ENCODE assay signal across 9 mouse cellular contexts in the genomic region with DNA sequence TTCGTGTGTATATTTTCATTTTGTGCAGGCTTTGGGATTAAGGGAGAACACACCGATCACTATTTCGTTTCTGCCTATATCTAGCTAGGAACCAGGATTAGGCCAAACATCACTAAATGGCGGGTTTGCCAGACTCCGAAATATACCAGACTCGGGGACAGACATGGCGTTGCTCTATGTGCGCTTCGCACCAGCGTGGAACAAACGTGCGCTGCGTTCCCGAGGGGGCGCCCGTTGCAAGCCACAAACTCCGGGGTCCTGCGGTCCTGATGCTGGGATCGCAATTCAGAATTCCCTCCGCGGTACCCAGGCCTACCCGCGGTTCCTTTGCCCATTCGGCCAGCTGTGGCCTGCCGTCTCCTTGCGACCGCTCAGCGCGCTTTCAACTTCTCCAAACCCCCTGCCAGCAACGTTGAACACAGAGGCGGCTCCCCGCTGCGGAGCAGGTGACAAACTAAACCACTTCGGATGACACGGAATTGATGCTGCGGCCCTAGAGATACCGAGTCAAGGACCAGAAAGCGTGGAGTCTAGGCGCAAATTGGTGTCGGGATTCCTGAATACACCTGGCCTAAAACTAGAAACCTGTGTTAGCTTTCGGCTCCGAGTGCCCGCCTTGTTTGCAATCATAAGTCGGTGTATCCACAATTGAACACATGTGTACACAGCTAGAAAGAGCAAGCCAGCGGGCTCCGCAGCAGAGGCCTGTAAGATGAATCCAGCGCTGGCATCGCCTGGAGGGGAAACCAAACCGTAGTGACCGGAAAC. TPM values are rescaled to one million over a fixed set of nuclear protein-coding genes. Genes with fewer than 3 reads are reported as not detected.
DNase-seq lines count a peak whose midpoint lies in the region; ATAC-seq and TF ChIP-seq lines count a peak whose summit lies in the region.
"Had no signal": no experiment of that assay in that cellular context is flagged by ENCODE, and none has a peak within 500 bp of the region (broad histone marks: within the 10 kb centered on the region; RNA-seq: fewer than 3 reads in every experiment).

No protein-coding gene starts in this region.

- H3K36me3 ChIP-seq in forebrain, embryonic 11.5 days (ENCODE audit: control insufficient read depth, insufficient read depth, low read length) = no peaks in the 10 kb centered on the region
- H3K36me3 ChIP-seq in forebrain, embryonic 16.5 days (ENCODE audit: control insufficient read depth, insufficient read depth) = no peaks in the 10 kb centered on the region
- H3K36me3 ChIP-seq in E14TG2a.4 (ENCODE audit: insufficient read depth, low read length) = no peaks in the 10 kb centered on the region
- no peaks in the 10 kb centered on the region for H3K36me3 ChIP-seq in embryonic facial prominence, embryonic 15.5 days
- no peaks in the 10 kb centered on the region for H3K36me3 ChIP-seq in limb, embryonic 13.5 days

- peak; percentile 65 for DNase-seq in forebrain, embryonic 11.5 days (ENCODE audit: low spot score)
- DNase-seq in spleen, postnatal 36 days (ENCODE audit: low spot score in 2 of 2) = peak; percentile 67 to 68
- no peak for DNase-seq in testis, postnatal 10 days (ENCODE audit: low spot score)

- H3K9me3 ChIP-seq in forebrain, embryonic 11.5 days (ENCODE audit: control insufficient read depth, low read length) = no peaks in the 10 kb centered on the region
- no peaks in the 10 kb centered on the region for H3K9me3 ChIP-seq in forebrain, embryonic 16.5 days (ENCODE audit: control insufficient read depth, low read length)
- no peaks in the 10 kb centered on the region for H3K9me3 ChIP-seq in E14TG2a.4 (ENCODE audit: low read length)
- no peaks in the 10 kb centered on the region for H3K9me3 ChIP-seq in embryonic facial prominence, embryonic 15.5 days (replicated peaks)
- no peaks in the 10 kb centered on the region for H3K9me3 ChIP-seq in limb, embryonic 13.5 days

- H3K4me2 ChIP-seq in forebrain, embryonic 11.5 days (ENCODE audit: low read depth, low read length, severe bottlenecking) = peak overlapping the region; percentile 31; the same call in 1 of the 2 replicates
- H3K4me2 ChIP-seq in forebrain, embryonic 16.5 days (ENCODE audit: low read length) = no peak overlapping the region
- H3K4me2 ChIP-seq in embryonic facial prominence, embryonic 15.5 days (replicated peaks) = peak overlapping the region; percentile 30
- H3K4me2 ChIP-seq in limb, embryonic 13.5 days (replicated peaks) = peak overlapping the region; percentile 35; the same call in 1 of the 2 replicates

- WGBS in forebrain, embryonic 11.5 days = under 1% methylated on average over 50 of the region's 50 CpGs
- WGBS in forebrain, embryonic 16.5 days = 1% methylated on average over 50 of the region's 50 CpGs
- 1% methylated on average over 50 of the region's 50 CpGs for WGBS in embryonic facial prominence, embryonic 15.5 days
- under 1% methylated on average over 50 of the region's 50 CpGs for WGBS in limb, embryonic 13.5 days

- no peak for ATAC-seq in forebrain, embryonic 11.5 days (replicated peaks; ENCODE audit: low FRiP score)
- ATAC-seq in forebrain, embryonic 16.5 days = no peak
- no peak for ATAC-seq in embryonic facial prominence, embryonic 15.5 days (ENCODE audit: insufficient number of reproducible peaks, low FRiP score, low TSS enrichment, low read depth)
- no peak for ATAC-seq in limb, embryonic 13.5 days (ENCODE audit: low FRiP score, low read depth)
- ATAC-seq in frontal cortex, adult (ENCODE audit: low TSS enrichment) = no peak

- H3K4me1 ChIP-seq in forebrain, embryonic 11.5 days (replicated peaks; ENCODE audit: control insufficient read depth, insufficient read depth, low read length) = peaks cover 22% of the 10 kb centered on the region
- H3K4me1 ChIP-seq in forebrain, embryonic 16.5 days (replicated peaks; ENCODE audit: control insufficient read depth, insufficient read depth, low read length) = peaks cover 6% of the 10 kb centered on the region; the same call in 1 of the 2 replicates
- peaks cover 40% of the 10 kb centered on the region for H3K4me1 ChIP-seq in E14TG2a.4 (replicated peaks; ENCODE audit: low read depth, low read length)
- peaks cover 23% of the 10 kb centered on the region for H3K4me1 ChIP-seq in embryonic facial prominence, embryonic 15.5 days
- peaks cover 20% of the 10 kb centered on the region for H3K4me1 ChIP-seq in limb, embryonic 13.5 days

- H3K4me3 ChIP-seq in forebrain, embryonic 11.5 days (ENCODE audit: low read depth, low read length) = peak overlapping the region; percentile 10; the same call in 1 of the 2 replicates
- no peak overlapping the region for H3K4me3 ChIP-seq in forebrain, embryonic 16.5 days (replicated peaks; ENCODE audit: low read length)
- peak overlapping the region; percentile 55 for H3K4me3 ChIP-seq in E14TG2a.4 (replicated peaks; ENCODE audit: low read length)
- no peak overlapping the region; the same call in 1 of the 2 replicates for H3K4me3 ChIP-seq in embryonic facial prominence, embryonic 15.5 days (replicated peaks)
- peak overlapping the region; percentile 22 for H3K4me3 ChIP-seq in limb, embryonic 13.5 days

- no peak for TF ChIP-seq CTCF in E14TG2a.4 (conservative IDR thresholded peaks at IDR 0.05; ENCODE audit: low read length)

- peaks cover 87% of the 10 kb centered on the region for H3K27me3 ChIP-seq in forebrain, embryonic 11.5 days (ENCODE audit: control insufficient read depth, insufficient read depth, low read length)
- peaks cover 69% of the 10 kb centered on the region for H3K27me3 ChIP-seq in forebrain, embryonic 16.5 days (replicated peaks; ENCODE audit: control insufficient read depth, insufficient read depth, low read length)
- H3K27me3 ChIP-seq in E14TG2a.4 (ENCODE audit: insufficient read depth, low read length) = peaks cover 92% of the 10 kb centered on the region
- peaks cover 92% of the 10 kb centered on the region for H3K27me3 ChIP-seq in embryonic facial prominence, embryonic 15.5 days
- H3K27me3 ChIP-seq in limb, embryonic 13.5 days = peaks cover 94% of the 10 kb centered on the region
- H3K27me3 ChIP-seq: CH12.LX had no signal

- H3K27ac ChIP-seq in forebrain, embryonic 11.5 days (ENCODE audit: low read depth, low read length) = no peak overlapping the region
- H3K27ac ChIP-seq in forebrain, embryonic 16.5 days (ENCODE audit: low read length) = no peak overlapping the region
- H3K27ac ChIP-seq in embryonic facial prominence, embryonic 15.5 days (replicated peaks) = no peak overlapping the region
- no peak overlapping the region for H3K27ac ChIP-seq in limb, embryonic 13.5 days

- H3K9ac ChIP-seq in forebrain, embryonic 11.5 days (ENCODE audit: low read length) = no peak overlapping the region
- H3K9ac ChIP-seq in forebrain, embryonic 16.5 days (replicated peaks; ENCODE audit: low read depth, low read length) = no peak overlapping the region
- H3K9ac ChIP-seq in embryonic facial prominence, embryonic 15.5 days = no peak overlapping the region
- H3K9ac ChIP-seq in limb, embryonic 13.5 days = no peak overlapping the region

RNA-seq across cellular contexts. Expression of a gene that starts 2.7 kb away (rescaled TPM):
- polyA plus RNA-seq in forebrain, embryonic 11.5 days (2014; fragmentation: Nextera tagmentation; extraction: Ambion mirVana) = 0.11 and 0.43 TPM in 2 replicates
- polyA plus RNA-seq in forebrain, embryonic 16.5 days (2015; fragmentation: Nextera tagmentation; extraction: Ambion mirVana) = 0.34 and 1.2 TPM in 2 replicates
- polyA plus RNA-seq in embryonic facial prominence, embryonic 15.5 days (2015; fragmentation: Nextera tagmentation; extraction: Ambion mirVana) = 0.04 and 0.08 TPM in 2 replicates
- polyA plus RNA-seq in limb, embryonic 13.5 days (2015; fragmentation: Nextera tagmentation; extraction: Ambion mirVana) = not detected in 2 replicates

RNA-seq across cellular contexts. Expression of a gene that starts 42.7 kb away (rescaled TPM):
- 20.7 and 24.3 TPM in 2 replicates for polyA plus RNA-seq in forebrain, embryonic 11.5 days (2014; fragmentation: Nextera tagmentation; extraction: Ambion mirVana)
- polyA plus RNA-seq in forebrain, embryonic 16.5 days (2015; fragmentation: Nextera tagmentation; extraction: Ambion mirVana) = 43.7 and 44.4 TPM in 2 replicates
- 36.7 and 43.5 TPM in 2 replicates for polyA plus RNA-seq in embryonic facial prominence, embryonic 15.5 days (2015; fragmentation: Nextera tagmentation; extraction: Ambion mirVana)
- polyA plus RNA-seq in limb, embryonic 13.5 days (2015; fragmentation: Nextera tagmentation; extraction: Ambion mirVana) = 41.5 and 47.7 TPM in 2 replicates

Comparison
In these comparisons a context has a peak if more than half of its experiments do, and no peak if none do; other contexts are left out.
1. H3K4me3 ChIP-seq: peak in forebrain, embryonic 11.5 days (single experiment), E14TG2a.4 (single experiment) and limb, embryonic 13.5 days (single experiment); none in forebrain, embryonic 16.5 days (single experiment) and embryonic facial prominence, embryonic 15.5 days (single experiment).